In the genomic region with DNA sequence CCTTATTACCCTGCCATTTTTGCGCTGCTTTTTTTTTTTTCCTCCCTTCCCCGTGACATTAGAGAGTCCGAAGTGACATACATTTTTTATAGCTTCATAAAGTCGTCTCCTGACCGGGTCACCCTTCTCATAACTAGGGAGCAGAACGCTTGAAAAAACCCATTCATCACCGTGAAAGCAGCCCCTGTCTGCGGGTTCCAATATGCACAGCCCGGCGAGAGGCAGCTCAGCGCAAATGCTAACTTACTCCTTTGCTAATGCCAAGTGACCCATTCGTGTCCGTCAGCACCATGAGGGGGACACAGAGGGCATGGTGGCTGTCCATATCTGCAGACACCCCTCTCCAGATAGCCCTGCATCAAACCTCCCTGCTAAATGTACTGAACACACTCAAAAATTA, we compare ENCODE assay signal across 10 mouse cellular contexts.
A peak's percentile ranks its signal among the peaks of the same experiment; 100 is the strongest.
DNase-seq lines count a peak whose midpoint lies in the region; ATAC-seq lines count a peak whose summit lies in the region.
"Had no signal": no experiment of that assay in that cellular context is flagged by ENCODE, and none has a peak within 500 bp of the region (broad histone marks: within the 10 kb centered on the region; RNA-seq: fewer than 3 reads in every experiment).

No protein-coding gene starts in this region.

- H3K4me3 ChIP-seq in forebrain, embryonic 16.5 days (replicated peaks; ENCODE audit: low read length): no peak overlapping the region
- H3K4me3 ChIP-seq in limb, embryonic 12.5 days (replicated peaks): no peak overlapping the region
- peak overlapping the region; percentile 27 for H3K4me3 ChIP-seq in neural tube, embryonic 15.5 days (replicated peaks)
- H3K4me3 ChIP-seq: embryonic facial prominence, embryonic 12.5 days; left cerebral cortex, adult 2 months had no signal

- H3K9ac ChIP-seq in forebrain, embryonic 16.5 days (replicated peaks; ENCODE audit: low read depth, low read length): no peak overlapping the region
- no peak overlapping the region for H3K9ac ChIP-seq in limb, embryonic 12.5 days (replicated peaks)
- H3K9ac ChIP-seq in neural tube, embryonic 15.5 days (replicated peaks): peak overlapping the region; percentile 21
- H3K9ac ChIP-seq: embryonic facial prominence, embryonic 12.5 days had no signal

- ATAC-seq in forebrain, embryonic 16.5 days: no peak; the same call in 1 of the 2 replicates
- no peak for ATAC-seq in limb, embryonic 12.5 days (ENCODE audit: insufficient number of reproducible peaks, insufficient read depth, low FRiP score, low TSS enrichment, low read depth)
- ATAC-seq in neural tube, embryonic 15.5 days (ENCODE audit: low FRiP score): peak; percentile 63; the same call in 1 of the 2 replicates
- no peak for ATAC-seq in erythroblast, adult 5-6 weeks (replicated peaks; ENCODE audit: low FRiP score, poor library complexity, severe bottlenecking)

- 0 out of 2 replicates have a peak, but pooled peaks cover 2% of the 10 kb centered on the region for H3K4me1 ChIP-seq in forebrain, embryonic 16.5 days (replicated peaks; ENCODE audit: control insufficient read depth, insufficient read depth, low read length)
- H3K4me1 ChIP-seq in limb, embryonic 12.5 days (replicated peaks): peaks cover 6% of the 10 kb centered on the region; the same call in 1 of the 2 replicates
- no peaks in the 10 kb centered on the region for H3K4me1 ChIP-seq in neural tube, embryonic 15.5 days
- H3K4me1 ChIP-seq: embryonic facial prominence, embryonic 12.5 days had no signal

- no peaks in the 10 kb centered on the region for H3K36me3 ChIP-seq in forebrain, embryonic 16.5 days (ENCODE audit: control insufficient read depth, insufficient read depth)
- no peaks in the 10 kb centered on the region for H3K36me3 ChIP-seq in limb, embryonic 12.5 days
- no peaks in the 10 kb centered on the region for H3K36me3 ChIP-seq in neural tube, embryonic 15.5 days
- H3K36me3 ChIP-seq: embryonic facial prominence, embryonic 12.5 days had no signal

- DNase-seq in kidney, postnatal 4 days: peak; percentile 46 to 62
- no peak for DNase-seq in kidney, adult 8-10 months
- DNase-seq in thymus, postnatal 36 days: no peak
- DNase-seq: gastrocnemius, postnatal 36 days had no signal

- H3K27ac ChIP-seq in forebrain, embryonic 16.5 days (ENCODE audit: low read length): no peak overlapping the region
- H3K27ac ChIP-seq in limb, embryonic 12.5 days: no peak overlapping the region
- no peak overlapping the region for H3K27ac ChIP-seq in neural tube, embryonic 15.5 days (replicated peaks)
- H3K27ac ChIP-seq: embryonic facial prominence, embryonic 12.5 days; left cerebral cortex, adult 2 months had no signal

- 44% methylated on average over 13 of the region's 13 CpGs for WGBS in forebrain, embryonic 16.5 days
- 21% methylated on average over 13 of the region's 13 CpGs for WGBS in limb, embryonic 12.5 days
- 19% methylated on average over 13 of the region's 13 CpGs for whole genome bisulfite sequencing in neural tube, embryonic 15.5 days

- H3K9me3 ChIP-seq in forebrain, embryonic 16.5 days (ENCODE audit: control insufficient read depth, low read length): no peaks in the 10 kb centered on the region
- H3K9me3 ChIP-seq in limb, embryonic 12.5 days: no peaks in the 10 kb centered on the region
- no peaks in the 10 kb centered on the region for H3K9me3 ChIP-seq in neural tube, embryonic 15.5 days (replicated peaks)
- H3K9me3 ChIP-seq: embryonic facial prominence, embryonic 12.5 days had no signal

- H3K27me3 ChIP-seq in forebrain, embryonic 16.5 days (replicated peaks; ENCODE audit: control insufficient read depth, insufficient read depth, low read length): no peaks in the 10 kb centered on the region
- no peaks in the 10 kb centered on the region for H3K27me3 ChIP-seq in limb, embryonic 12.5 days
- no peaks in the 10 kb centered on the region for H3K27me3 ChIP-seq in neural tube, embryonic 15.5 days (replicated peaks)
- H3K27me3 ChIP-seq: embryonic facial prominence, embryonic 12.5 days had no signal

- H3K4me2 ChIP-seq in forebrain, embryonic 16.5 days (ENCODE audit: low read length): peak overlapping the region; percentile 30; the same call in 1 of the 2 replicates
- peak overlapping the region; percentile 35 for H3K4me2 ChIP-seq in limb, embryonic 12.5 days
- H3K4me2 ChIP-seq in neural tube, embryonic 15.5 days: peak overlapping the region; percentile 48
- H3K4me2 ChIP-seq: embryonic facial prominence, embryonic 12.5 days had no signal

Comparison
In these comparisons a context has a peak if more than half of its experiments do, and no peak if none do; other contexts are left out.
1. DNase-seq: peak in kidney, postnatal 4 days (2 of 2); none in kidney, adult 8-10 months (0 of 2) and thymus, postnatal 36 days (0 of 2).
2. Peak in every context shown above with its lines, with median percentiles within 50 percentile points of each other: H3K4me2 ChIP-seq.